Mouse (Mus musculus) frontal cortex, postnatal 10 days (tissue): Measurements from ENCODE around the gene Tmem128.

Source experiments
- DNase-seq, 2 experiments: peaks; one replicate each; pipeline ENCODE4 v3.0.0; 2022; ENCODE audit warnings: low spot score in 2 of 2, mixed read lengths in 1 of 2

Tmem128 gene

DNA sequence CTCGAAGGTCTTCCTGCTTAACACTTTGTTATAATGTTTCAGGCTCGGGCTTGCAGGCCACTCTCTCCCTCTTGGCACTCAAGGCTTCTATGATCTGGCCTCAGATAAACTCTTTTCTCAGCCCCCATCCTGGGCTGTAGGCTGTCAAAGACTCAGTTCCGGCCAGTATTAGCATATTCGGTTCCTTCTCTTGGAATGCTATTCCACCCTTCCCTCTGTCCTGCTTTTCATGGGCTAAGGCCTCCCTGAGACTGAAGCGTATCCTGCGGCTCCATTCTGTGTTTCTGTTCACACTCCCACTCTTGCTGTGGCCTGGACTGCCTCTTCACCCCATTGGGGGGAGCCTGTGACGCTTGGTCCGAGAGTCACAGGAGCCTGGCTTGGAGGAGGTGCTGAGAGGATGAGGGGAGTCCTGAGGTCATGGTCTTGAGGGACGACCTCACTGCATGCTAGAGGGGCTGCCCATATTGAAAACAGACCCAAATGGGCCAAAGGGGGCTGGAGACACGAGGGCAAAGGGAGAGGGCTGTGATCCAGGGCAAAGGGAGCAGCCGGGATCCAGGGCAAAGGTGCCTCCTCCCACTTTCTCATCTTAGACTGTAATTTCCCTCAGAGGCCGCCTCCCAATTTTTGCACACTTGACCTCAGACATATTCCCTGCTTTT lies 18.1 kb downstream of the Tmem128 start:
- DNase-seq, result no peak

DNA sequence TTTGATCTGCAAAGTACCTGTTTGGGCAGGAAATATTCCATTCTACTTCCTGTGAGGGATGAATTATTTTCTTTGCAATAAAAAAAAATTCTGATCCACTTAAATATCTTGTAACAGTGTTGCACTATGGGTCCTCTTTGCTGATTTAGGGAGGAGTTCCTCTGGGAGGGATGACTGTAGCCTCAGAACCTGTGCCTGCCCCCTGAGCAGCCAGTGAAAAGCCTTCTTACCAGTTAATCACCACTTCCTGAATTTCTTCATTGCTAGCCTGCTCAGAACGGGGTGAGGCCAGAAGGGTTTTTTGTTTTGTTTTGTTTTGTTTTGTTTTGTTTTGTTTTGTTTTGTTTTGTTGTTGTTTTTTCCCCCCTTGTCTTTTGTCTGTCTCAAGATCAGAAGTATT lies 20.1 kb downstream of the Tmem128 start:
- DNase-seq, result no peak

DNA sequence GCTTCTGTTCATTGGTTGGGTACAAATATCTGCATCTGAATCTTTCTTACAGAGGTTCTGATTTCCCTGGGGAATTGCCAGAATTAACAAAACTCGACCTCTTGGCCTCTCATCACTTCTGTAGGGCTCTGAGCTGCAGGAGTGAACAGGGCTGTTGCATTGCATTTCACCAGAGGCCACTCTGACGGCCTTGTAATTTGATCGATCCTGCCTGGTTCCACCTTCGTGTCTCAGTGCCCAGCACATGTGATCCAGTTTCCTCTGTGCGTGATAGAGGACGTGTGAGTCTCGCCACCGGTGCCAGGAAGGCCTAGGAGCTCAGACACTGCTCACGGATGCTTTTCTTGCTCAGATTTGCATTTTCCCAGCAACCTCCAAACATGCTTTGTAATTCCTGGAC lies 25.7 kb downstream of the Tmem128 start:
- DNase-seq, result no peak

DNA sequence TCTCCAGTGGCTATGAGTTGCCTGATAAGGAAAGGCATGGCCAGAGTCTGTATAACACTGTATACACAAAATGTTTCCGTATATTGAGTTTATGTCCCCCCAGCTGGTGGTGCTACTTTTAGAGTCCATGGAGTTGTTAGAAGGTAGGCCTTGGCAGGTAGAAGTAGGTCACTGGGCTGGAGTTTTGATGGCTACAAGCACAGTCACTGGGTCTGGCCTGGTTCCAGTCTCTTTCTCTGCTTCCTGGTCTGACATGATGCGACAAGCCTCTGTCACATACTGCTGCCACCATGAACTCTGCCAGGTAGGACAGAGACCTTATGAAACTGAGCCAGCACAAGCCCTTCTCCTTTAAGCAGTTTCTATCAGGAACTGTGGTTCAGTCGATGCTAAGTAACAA lies 28.5 kb downstream of the Tmem128 start:
- no peak for DNase-seq

DNA sequence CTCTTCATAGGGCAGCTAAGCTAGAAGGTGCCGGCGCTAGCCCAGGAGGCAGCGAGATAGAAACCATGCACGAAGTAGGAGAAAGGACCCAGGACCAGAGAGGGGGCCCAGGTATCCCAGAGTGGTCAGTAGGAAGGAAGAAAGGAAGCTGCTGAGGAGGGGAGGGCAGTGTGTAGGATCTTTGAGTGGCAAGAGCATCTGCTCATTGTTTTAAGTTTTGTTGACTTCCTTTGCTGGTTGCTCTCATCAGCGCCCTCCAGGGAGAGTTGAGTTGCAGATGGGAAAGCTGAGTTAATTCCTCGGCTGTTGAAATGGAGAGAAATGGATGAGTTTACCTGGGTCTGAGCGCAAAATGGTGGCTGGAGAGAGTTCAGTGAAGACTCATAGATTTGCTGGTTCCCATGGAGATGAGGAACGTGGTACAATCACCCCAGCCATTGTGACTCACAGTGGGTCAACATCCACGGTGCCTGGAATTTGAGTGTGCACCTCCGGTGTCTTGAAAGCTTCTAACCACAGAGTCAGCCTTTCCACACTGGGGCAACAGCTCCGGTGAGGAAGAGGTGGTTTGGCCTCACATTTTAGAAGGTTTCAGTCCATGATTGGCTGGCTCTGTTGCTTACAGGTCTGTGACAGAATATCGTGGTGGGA lies 41.9 kb downstream of the Tmem128 start:
- no peak for DNase-seq

DNA sequence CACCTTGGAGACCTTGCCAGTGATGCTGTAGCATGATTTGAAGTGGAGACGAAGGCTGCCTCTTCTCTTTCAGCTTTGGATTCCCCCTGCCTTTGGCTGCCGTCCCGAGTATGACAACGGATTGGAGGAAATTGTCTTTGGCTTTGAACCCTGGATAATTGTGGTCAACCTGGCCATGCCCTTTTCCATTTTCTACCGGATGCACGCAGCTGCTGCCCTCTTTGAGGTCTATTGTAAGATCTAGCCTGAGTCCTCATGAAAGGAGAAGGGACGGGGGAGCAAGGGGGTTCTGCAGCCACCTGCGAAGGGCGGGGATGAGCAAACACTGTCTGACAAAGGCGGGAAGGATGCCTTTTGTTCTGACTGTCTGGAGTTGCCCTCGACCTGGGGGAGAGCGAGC lies 42.7 kb downstream of the Tmem128 start:
- no peak for DNase-seq

DNA sequence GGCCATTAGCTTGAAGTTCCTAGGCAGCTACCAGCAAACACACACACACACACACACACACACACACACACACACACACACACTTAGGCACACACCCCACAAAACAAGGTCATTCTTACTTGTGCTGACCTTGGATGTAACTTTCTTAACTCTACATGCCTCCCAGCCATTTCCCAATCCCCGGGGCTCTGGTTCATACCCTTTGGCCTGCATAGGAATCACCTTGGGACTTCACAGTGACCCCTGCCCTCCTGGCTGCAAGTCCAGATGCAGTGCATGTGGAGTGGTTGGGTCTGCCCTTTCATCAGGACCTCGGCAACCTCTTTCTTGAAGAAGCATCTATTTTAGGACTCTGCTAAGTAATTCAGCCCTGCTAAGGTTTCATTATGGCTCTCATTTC lies 45.3 kb downstream of the Tmem128 start:
- DNase-seq, result no peak

DNA sequence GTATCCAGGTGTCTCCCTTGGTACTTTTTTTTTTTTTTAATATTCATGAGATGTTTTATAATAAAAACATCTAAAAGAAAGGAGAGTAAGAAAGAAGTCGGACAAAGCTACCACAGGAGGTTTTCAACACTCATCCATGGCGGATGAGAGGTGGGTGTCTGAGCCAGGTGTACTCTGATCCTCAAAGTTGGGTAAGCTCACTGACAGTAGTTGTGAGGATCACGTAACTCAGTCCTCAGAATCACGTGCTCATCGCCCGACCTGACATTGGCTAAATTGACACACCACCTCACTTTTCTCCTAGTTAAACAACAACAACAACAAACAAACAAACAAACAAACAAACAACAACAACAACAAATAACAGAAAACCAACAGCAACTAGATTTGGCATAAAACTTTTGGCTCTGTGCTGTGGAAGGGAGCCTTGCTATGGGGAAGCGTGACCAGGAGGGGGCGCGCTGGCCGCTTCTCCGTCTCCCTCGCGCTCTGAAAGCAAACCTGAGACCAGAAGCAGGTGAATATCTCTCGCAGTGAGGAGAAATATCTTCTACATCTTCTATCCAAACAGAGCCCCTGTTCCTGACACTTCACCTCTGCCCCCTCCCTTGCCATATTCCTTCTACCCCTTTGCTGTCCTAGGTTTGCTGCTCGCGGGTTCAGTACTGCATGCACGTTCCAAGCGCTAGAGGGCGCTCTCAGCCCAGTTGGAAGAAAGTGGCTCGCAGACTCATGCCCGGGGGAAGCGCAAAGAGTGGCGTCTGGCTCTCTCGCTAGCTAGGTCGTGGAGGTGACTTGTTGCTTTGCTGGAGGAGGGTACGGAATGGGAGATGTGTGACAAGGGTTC lies 47.5 kb downstream of the Tmem128 start:
- DNase-seq, result peak; percentile 68 to 87

DNA sequence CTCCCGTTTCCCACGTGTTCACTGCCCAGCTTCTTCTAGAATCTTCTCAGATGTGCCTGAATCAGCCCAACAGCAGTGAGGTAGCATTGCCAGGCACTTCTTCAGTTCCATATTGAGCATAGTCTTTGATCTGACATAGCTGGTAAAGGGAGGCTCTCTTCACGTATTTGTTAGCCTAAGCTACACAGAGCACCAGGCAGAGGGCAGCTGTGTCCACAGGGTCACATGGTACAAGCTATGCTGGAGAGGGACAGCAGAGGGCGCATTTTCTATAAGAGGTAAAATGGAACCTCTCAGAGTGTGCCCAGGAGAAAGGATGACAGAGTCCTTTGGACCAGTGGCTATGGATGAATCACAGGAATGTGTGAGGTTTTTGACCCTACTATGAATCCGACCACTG lies 48.9 kb downstream of the Tmem128 start:
- peak in 1 of 2 experiments; percentile 38 for DNase-seq

DNA sequence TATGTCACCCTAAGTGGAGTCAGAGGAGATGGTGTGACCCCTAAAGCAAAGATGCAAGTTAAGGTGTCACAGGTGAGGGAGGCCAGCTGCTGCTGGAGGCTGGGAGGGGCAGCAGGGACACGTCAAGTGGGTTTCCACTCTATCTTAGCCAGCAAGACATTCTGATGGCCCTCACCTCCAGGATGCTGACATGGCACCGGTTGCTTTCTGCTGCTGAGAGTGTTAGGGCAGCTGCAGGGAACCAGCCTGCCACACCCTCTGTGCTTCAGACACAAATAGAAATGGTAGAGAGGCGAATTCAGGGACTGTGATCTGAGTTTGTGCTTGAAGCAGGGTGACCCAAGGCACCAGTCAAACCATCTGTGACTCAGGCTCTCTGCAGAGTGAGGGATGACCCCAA lies 49.8 kb downstream of the Tmem128 start:
- DNase-seq, result no peak
